Comparison of ENCODE assay signal across 10 mouse cellular contexts in the genomic region with DNA sequence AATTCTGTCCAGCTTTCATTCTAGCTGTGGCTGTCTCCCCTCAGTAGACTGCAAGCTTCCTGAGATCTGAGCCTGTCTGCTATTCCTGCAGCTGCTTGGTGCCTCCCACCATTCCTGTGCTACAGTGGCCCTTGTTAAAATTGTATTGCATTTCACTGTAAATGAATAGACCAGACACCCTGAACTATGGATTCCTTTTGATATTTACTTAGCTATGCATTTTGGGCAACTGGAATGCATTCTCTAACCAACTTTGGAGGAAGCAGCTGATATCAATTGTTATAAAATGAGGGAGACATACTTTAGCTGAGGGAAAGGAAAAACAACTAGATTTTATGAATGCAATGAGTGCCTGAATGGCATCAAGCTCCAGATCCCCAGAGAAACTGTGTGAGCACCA.
"Had no signal": no experiment of that assay in that cellular context is flagged by ENCODE, and none has a peak within 500 bp of the region (broad histone marks: within the 10 kb centered on the region; RNA-seq: fewer than 3 reads in every experiment).

No protein-coding gene starts in this region.

- H3K9ac ChIP-seq: liver, embryonic 13.5 days had no signal

- H3K27ac ChIP-seq: liver, embryonic 13.5 days had no signal

- ATAC-seq: midbrain, embryonic 16.5 days had no signal

- H3K9me3 ChIP-seq: liver, embryonic 13.5 days had no signal

- H3K27me3 ChIP-seq: liver, embryonic 13.5 days had no signal

- DNase-seq: kidney, adult 11 months; kidney, adult 9 months; kidney, postnatal 25 days; liver, embryonic 13.5 days; lung, adult 2 months; lung, postnatal 14 days; lung, postnatal 4 days; thymus, adult 18-20 months; thymus, postnatal 36 days had no signal

- H3K4me1 ChIP-seq: liver, embryonic 13.5 days had no signal

- H3K4me3 ChIP-seq: liver, embryonic 13.5 days had no signal

- H3K4me2 ChIP-seq: liver, embryonic 13.5 days had no signal

- H3K36me3 ChIP-seq: liver, embryonic 13.5 days had no signal
